Mouse (Mus musculus) midbrain, embryonic 16.5 days (tissue): ENCODE measurements at regions not wholly inside any gene's neighbourhood (a gene's known extent, or its start where the extent isn't known, plus 50 kb on each side); places are given as distances from the start of the nearest gene placed in this dataset.

Experiments
- ATAC-seq: fragments of 200-750 bp; cut with Nextera tagmentation; 2 replicates; pipeline ENCODE4 v1.8.0; 2017; ENCODE audit warnings: moderate TSS enrichment
- H3K27ac ChIP-seq: fragments of 300-500 bp; sonication (generic); 2 replicates; pipeline ENCODE4 v1.5.1; 2014; ENCODE audit warnings: mild to moderate bottlenecking, low read length, mixed read lengths
- H3K27me3 ChIP-seq: fragments of 300-500 bp; sonication (generic); 2 replicates; pipeline ENCODE4 v1.6.1; 2014; ENCODE audit warnings: low read depth, low read length, mixed read lengths; ENCODE audit not compliant: control insufficient read depth, insufficient read depth
- H3K36me3 ChIP-seq: fragments of 300-500 bp; sonication (generic); 2 replicates; pipeline ENCODE4 v1.6.1; 2014; ENCODE audit warnings: mild to moderate bottlenecking, low read length, moderate library complexity, mixed read lengths; ENCODE audit not compliant: control insufficient read depth, insufficient read depth
- H3K4me1 ChIP-seq: fragments of 300-500 bp; sonication (generic); 2 replicates; pipeline ENCODE4 v1.6.1; 2014; ENCODE audit warnings: mild to moderate bottlenecking, low read length, mixed read lengths; ENCODE audit not compliant: control insufficient read depth, insufficient read depth
- H3K4me2 ChIP-seq: fragments of 300-500 bp; sonication (generic); 2 replicates; pipeline ENCODE4 v1.6.1; 2014; ENCODE audit warnings: mild to moderate bottlenecking, low read length, mixed read lengths
- H3K4me3 ChIP-seq: fragments of 300-500 bp; sonication (generic); 2 replicates; pipeline ENCODE4 v1.5.1; 2014; ENCODE audit warnings: low read depth, mild to moderate bottlenecking, low read length, moderate library complexity, mixed read lengths
- H3K9ac ChIP-seq: fragments of 300-500 bp; sonication (generic); 2 replicates; pipeline ENCODE4 v1.6.1; 2014; ENCODE audit warnings: low read depth, low read length, mixed read lengths
- H3K9me3 ChIP-seq: fragments of 300-500 bp; sonication (generic); replicated peaks from 2 replicates; pipeline ENCODE4 v1.6.1; 2014; ENCODE audit warnings: mild to moderate bottlenecking, low read length, mixed read lengths; ENCODE audit not compliant: control insufficient read depth, poor library complexity, severe bottlenecking
- WGBS: fragments of 180-500 bp; shearing (Covaris S2); extraction: QIAGEN DNeasy Blood & Tissue Kit; methylation state at CpG from one replicate; pipeline ENCODE4 v1.1.7; 2014; 5-methylcytosine and 5-hydroxymethylcytosine counted together

DNA sequence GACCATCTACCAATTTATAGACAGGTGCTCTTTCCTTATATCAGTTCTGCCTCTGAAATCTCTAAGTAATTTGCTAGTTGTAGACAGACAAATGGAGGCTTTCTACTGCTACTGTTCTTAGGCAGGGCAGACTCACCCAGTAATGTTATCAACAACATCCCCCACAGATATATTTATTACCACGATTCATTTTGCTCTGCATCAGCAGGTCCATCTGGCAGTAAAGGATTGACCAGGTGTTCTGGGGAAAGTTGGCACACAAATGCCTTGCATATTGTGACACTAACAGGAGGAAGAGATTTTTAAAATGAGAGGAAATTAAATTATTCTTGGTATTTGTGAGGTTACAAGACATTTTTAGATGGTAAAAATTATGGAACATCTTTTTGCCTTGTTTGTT, 627.3 kb upstream of the Tmprss15 start:
- WGBS, result 80% methylated on average over 1 of the region's 1 CpGs
- H3K4me1 ChIP-seq, result no peaks in the 10 kb centered on the region
- no peak for ATAC-seq
- no peaks in the 10 kb centered on the region for H3K36me3 ChIP-seq
- no peak overlapping the region for H3K9ac ChIP-seq
- H3K27me3 ChIP-seq, result no peaks in the 10 kb centered on the region
- no peak overlapping the region for H3K27ac ChIP-seq
- no peaks in the 10 kb centered on the region for H3K9me3 ChIP-seq
- no peak overlapping the region for H3K4me2 ChIP-seq
- H3K4me3 ChIP-seq, result no peak overlapping the region

- no peak for ATAC-seq
- H3K36me3 ChIP-seq, result no peaks in the 10 kb centered on the region
- WGBS, result 10% methylated on average over 2 of the region's 2 CpGs
- H3K9me3 ChIP-seq, result no peaks in the 10 kb centered on the region
- no peak overlapping the region for H3K4me2 ChIP-seq
- no peaks in the 10 kb centered on the region for H3K27me3 ChIP-seq
- no peak overlapping the region for H3K4me3 ChIP-seq
- no peaks in the 10 kb centered on the region for H3K4me1 ChIP-seq
- no peak overlapping the region for H3K27ac ChIP-seq
- H3K9ac ChIP-seq, result no peak overlapping the region
Measured at GRCm38 (mm10) chr16:79692444-79692843, 601.5 kb upstream of the Tmprss15 start.

DNA sequence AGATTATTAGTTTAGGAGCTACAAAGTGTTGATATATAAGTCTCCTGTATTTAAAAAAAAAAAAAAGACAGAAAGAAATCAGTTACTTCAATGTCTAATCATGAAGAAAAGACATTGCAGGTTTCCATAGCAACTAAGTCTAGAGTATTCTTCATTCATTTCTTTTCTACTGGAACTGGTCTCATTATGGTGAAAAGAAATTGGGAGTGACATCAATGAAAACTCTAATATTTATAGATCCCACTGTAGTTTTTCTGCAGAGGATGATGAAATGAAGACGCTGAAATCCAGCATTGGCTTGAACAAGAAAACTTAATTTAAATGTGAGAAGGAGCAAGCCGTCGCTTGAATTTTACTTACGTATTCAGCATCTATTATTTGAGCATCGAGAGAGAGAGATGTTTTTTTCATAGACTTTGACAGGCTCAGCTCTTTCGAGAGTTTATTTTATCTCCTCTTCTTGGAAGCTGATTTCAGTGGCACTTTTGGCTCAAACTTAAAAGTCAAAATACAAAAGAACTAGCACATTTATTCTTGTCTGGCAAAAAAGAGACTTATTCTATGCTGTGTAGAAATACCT, 560.4 kb upstream of the Tmprss15 start:
- H3K36me3 ChIP-seq, result no peaks in the 10 kb centered on the region
- no peaks in the 10 kb centered on the region for H3K4me1 ChIP-seq
- WGBS, result 35% methylated on average over 6 of the region's 6 CpGs
- H3K9ac ChIP-seq, result no peak overlapping the region
- ATAC-seq, result no peak
- no peak overlapping the region for H3K27ac ChIP-seq
- H3K27me3 ChIP-seq, result no peaks in the 10 kb centered on the region
- no peak overlapping the region for H3K4me2 ChIP-seq
- no peaks in the 10 kb centered on the region for H3K9me3 ChIP-seq
- no peak overlapping the region for H3K4me3 ChIP-seq

GRCm38 (mm10) chr16:79640898-79641297, 550.0 kb upstream of the Tmprss15 start:
- Histone ChIP-seq H3K4me1 (no peaks in the 10 kb centered on the region), H3K9ac (no peak overlapping the region), H3K4me2 (no peak overlapping the region), H3K27ac (no peak overlapping the region), H3K27me3 (no peaks in the 10 kb centered on the region), H3K36me3 (no peaks in the 10 kb centered on the region), H3K4me3 (no peak overlapping the region), H3K9me3 (no peaks in the 10 kb centered on the region)
- 78% methylated on average over 3 of the region's 3 CpGs for WGBS
- no peak for ATAC-seq

DNA sequence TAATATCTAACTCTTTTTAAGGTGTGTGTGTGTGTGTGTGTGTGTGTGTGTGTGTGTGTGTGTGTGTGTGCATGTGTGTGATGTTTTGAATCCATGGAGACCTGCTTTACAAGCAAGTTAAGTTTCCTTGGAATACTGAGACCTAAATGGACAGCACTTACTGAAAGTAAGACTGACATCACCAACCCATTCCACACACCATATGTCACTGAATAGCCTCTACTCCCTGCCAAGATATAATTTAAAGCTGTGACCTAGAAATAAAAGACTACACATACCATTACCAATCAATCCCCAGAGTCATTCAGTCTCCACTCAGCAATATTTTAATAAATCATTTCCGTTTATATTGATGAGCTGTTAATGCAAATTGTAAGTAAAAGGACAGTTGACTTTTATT, 536.2 kb upstream of the Tmprss15 start:
- Histone ChIP-seq H3K36me3 (no peaks in the 10 kb centered on the region), H3K9me3 (no peaks in the 10 kb centered on the region), H3K9ac (no peak overlapping the region), H3K4me2 (no peak overlapping the region), H3K4me1 (no peaks in the 10 kb centered on the region), H3K27ac (no peak overlapping the region), H3K27me3 (no peaks in the 10 kb centered on the region), H3K4me3 (no peak overlapping the region)
- 74% methylated on average over 1 of the region's 1 CpGs for WGBS
- ATAC-seq, result no peak

GRCm38 (mm10) chr16:79611002-79611401, 520.1 kb upstream of the Tmprss15 start:
- Histone ChIP-seq H3K27ac (no peak overlapping the region), H3K4me2 (no peak overlapping the region), H3K36me3 (no peaks in the 10 kb centered on the region), H3K4me3 (no peak overlapping the region), H3K27me3 (no peaks in the 10 kb centered on the region), H3K9ac (no peak overlapping the region), H3K4me1 (no peaks in the 10 kb centered on the region), H3K9me3 (no peaks in the 10 kb centered on the region)
- WGBS, result 86% methylated on average over 5 of the region's 5 CpGs
- no peak for ATAC-seq

GRCm38 (mm10) chr16:79590891-79591290, 500.0 kb upstream of the Tmprss15 start:
- WGBS, result 79% methylated on average over 3 of the region's 3 CpGs
- no peak overlapping the region for H3K9ac ChIP-seq
- no peaks in the 10 kb centered on the region for H3K27me3 ChIP-seq
- H3K27ac ChIP-seq, result no peak overlapping the region
- no peaks in the 10 kb centered on the region for H3K36me3 ChIP-seq
- no peak for ATAC-seq
- H3K9me3 ChIP-seq, result no peaks in the 10 kb centered on the region
- H3K4me1 ChIP-seq, result no peaks in the 10 kb centered on the region
- no peak overlapping the region for H3K4me2 ChIP-seq
- H3K4me3 ChIP-seq, result no peak overlapping the region

DNA sequence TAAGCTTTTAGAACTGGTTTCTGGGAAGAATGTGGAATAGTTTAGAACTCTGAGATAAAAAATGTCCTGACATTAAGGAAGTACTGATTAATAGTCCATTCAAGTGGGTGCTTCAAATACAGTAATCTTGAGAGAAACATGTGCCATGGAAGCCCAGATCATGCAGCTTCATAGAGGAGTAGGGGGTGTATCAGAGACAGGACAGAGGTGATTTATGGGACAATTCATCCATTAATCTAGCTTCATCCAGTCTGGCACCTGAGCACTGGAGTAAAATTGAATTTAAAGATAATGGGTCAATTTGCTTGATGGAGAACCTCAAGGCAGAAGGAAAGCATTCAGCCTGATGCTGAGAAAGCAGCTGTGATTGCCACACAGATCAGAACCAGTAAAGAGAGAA, 494.8 kb upstream of the Tmprss15 start:
- Histone ChIP-seq H3K4me3 (no peak overlapping the region), H3K36me3 (no peaks in the 10 kb centered on the region), H3K4me2 (no peak overlapping the region), H3K27ac (no peak overlapping the region), H3K9me3 (no peaks in the 10 kb centered on the region), H3K27me3 (no peaks in the 10 kb centered on the region), H3K9ac (no peak overlapping the region), H3K4me1 (no peaks in the 10 kb centered on the region)
- ATAC-seq, result no peak

- 84% methylated on average over 2 of the region's 2 CpGs for WGBS
Measured at GRCm38 (mm10) chr16:79570867-79571266, 480.0 kb upstream of the Tmprss15 start.

More at GRCm38 (mm10) chr16:79570867-79571266, 480.0 kb upstream of the Tmprss15 start:
- no peak overlapping the region for H3K9ac ChIP-seq
- no peak overlapping the region for H3K4me2 ChIP-seq
- H3K4me1 ChIP-seq, result no peaks in the 10 kb centered on the region
- no peak overlapping the region for H3K27ac ChIP-seq
- no peaks in the 10 kb centered on the region for H3K9me3 ChIP-seq
- no peaks in the 10 kb centered on the region for H3K27me3 ChIP-seq
- no peaks in the 10 kb centered on the region for H3K36me3 ChIP-seq
- ATAC-seq, result no peak
- no peak overlapping the region for H3K4me3 ChIP-seq
